Mouse (Mus musculus) E14TG2a.4 (cell line): ENCODE measurements around the gene Ndufb8.

ENCODE experiments used
- CTCF ChIP-seq: conservative IDR thresholded peaks from 2 replicates; pipeline ENCODE4 v1.5.1; 2014; ENCODE audit warnings: low read length
- NANOG ChIP-seq: IDR thresholded peaks from 2 replicates; pipeline ENCODE4 v1.6.1; 2014; ENCODE audit warnings: borderline replicate concordance, low read length, mixed read lengths
- POU5F1 ChIP-seq: IDR thresholded peaks from 2 replicates; pipeline ENCODE4 v1.6.1; 2014; ENCODE audit warnings: low read length, borderline replicate concordance

GRCm38 (mm10) chr19:44594180-44594579 lies 38.9 kb upstream of the Ndufb8 start:
- no peak for TF ChIP-seq CTCF
- no peak for TF ChIP-seq POU5F1
- TF ChIP-seq NANOG: no peak
